Mouse (Mus musculus) liver, embryonic 13.5 days (tissue): Measurements from ENCODE around the gene Pdrg1. TPM values are rescaled to one million over a fixed set of nuclear protein-coding genes. Genes with fewer than 3 reads are reported as not detected.
A peak's percentile ranks its signal among the peaks of the same experiment; 100 is the strongest.

Source experiments
- ATAC-seq: fragments of 200-750 bp; cut with Nextera tagmentation; 2 replicates; pipeline ENCODE4 v1.8.0; 2017; ENCODE audit warnings: low read depth, mild to moderate bottlenecking, moderate number of reproducible peaks, moderate library complexity
- DNase-seq: peaks from one replicate; pipeline ENCODE4 v3.0.0; 2022
- H3K27ac ChIP-seq: fragments of 300-500 bp; sonication (generic); 2 replicates; pipeline ENCODE4 v1.5.1; 2015; ENCODE audit warnings: moderate library complexity, mild to moderate bottlenecking, inconsistent platforms
- H3K27me3 ChIP-seq: fragments of 300-500 bp; sonication (generic); 2 replicates; pipeline ENCODE4 v1.6.1; 2015; ENCODE audit warnings: mild to moderate bottlenecking, inconsistent platforms
- H3K36me3 ChIP-seq: fragments of 300-500 bp; sonication (generic); 2 replicates; pipeline ENCODE4 v1.6.1; 2015; ENCODE audit warnings: mild to moderate bottlenecking, inconsistent platforms
- H3K4me1 ChIP-seq: fragments of 300-500 bp; sonication (generic); replicated peaks from 2 replicates; pipeline ENCODE4 v1.6.1; 2015; ENCODE audit warnings: inconsistent platforms
- H3K4me2 ChIP-seq: fragments of 300-500 bp; sonication (generic); 2 replicates; pipeline ENCODE4 v1.6.1; 2015; ENCODE audit warnings: inconsistent platforms, mild to moderate bottlenecking, moderate library complexity
- H3K4me3 ChIP-seq: fragments of 300-500 bp; sonication (generic); replicated peaks from 2 replicates; pipeline ENCODE4 v1.5.1; 2015; ENCODE audit warnings: mild to moderate bottlenecking, inconsistent platforms
- H3K9ac ChIP-seq: fragments of 300-500 bp; sonication (generic); 2 replicates; pipeline ENCODE4 v1.6.1; 2015; ENCODE audit warnings: mild to moderate bottlenecking, inconsistent platforms
- H3K9me3 ChIP-seq: fragments of 300-500 bp; sonication (generic); replicated peaks from 2 replicates; pipeline ENCODE4 v1.6.1; 2016; ENCODE audit warnings: inconsistent platforms
- WGBS: fragments of 180-500 bp; shearing (Covaris S2); methylation state at CpG from one replicate; pipeline ENCODE4 v1.1.7; 2015; ENCODE audit not compliant: insufficient replicate concordance; 5-methylcytosine and 5-hydroxymethylcytosine counted together
- polyA plus RNA-seq: library from polyadenylated mRNA; unstranded; fragments of >200 nt; fragmentation: Nextera tagmentation; extraction: Ambion mirVana; gene quantifications from 2 replicates; pipeline ENCODE4 v1.2.1, GENCODE M21; 2015

The Pdrg1 gene
- polyA plus RNA-seq, 1 experiment from 2014 or later: 48.9 TPM

GRCm38 (mm10) chr2:153003681-153004338 lies 11.4 kb downstream of the Pdrg1 start:
- ATAC-seq (no peak), DNase-seq (no peak)
- 23% methylated on average over 13 of the region's 13 CpGs for WGBS
- no peak overlapping the region for H3K4me3 ChIP-seq
- H3K27me3 ChIP-seq: peaks cover 4% of the 10 kb centered on the region; the same call in 1 of the 2 replicates
- no peaks in the 10 kb centered on the region for H3K9me3 ChIP-seq
- peaks cover 16% of the 10 kb centered on the region for H3K36me3 ChIP-seq
- H3K27ac ChIP-seq: no peak overlapping the region
- H3K4me1 ChIP-seq: no peaks in the 10 kb centered on the region
- H3K9ac ChIP-seq: no peak overlapping the region
- H3K4me2 ChIP-seq: no peak overlapping the region

GRCm38 (mm10) chr2:153002492-153003248 lies 12.6 kb downstream of the Pdrg1 start:
- H3K4me3 ChIP-seq: no peak overlapping the region
- H3K4me2 ChIP-seq: no peak overlapping the region
- no peaks in the 10 kb centered on the region for H3K9me3 ChIP-seq
- H3K27me3 ChIP-seq: peaks cover 4% of the 10 kb centered on the region; the same call in 1 of the 2 replicates
- ATAC-seq (no peak), DNase-seq (no peak)
- no peaks in the 10 kb centered on the region for H3K4me1 ChIP-seq
- no peak overlapping the region for H3K27ac ChIP-seq
- no peak overlapping the region for H3K9ac ChIP-seq
- H3K36me3 ChIP-seq: peaks cover 5% of the 10 kb centered on the region
- 35% methylated on average over 15 of the region's 15 CpGs for WGBS

- Histone ChIP-seq H3K27me3 (no peaks in the 10 kb centered on the region; the same call in 1 of the 2 replicates), H3K9me3 (no peaks in the 10 kb centered on the region), H3K4me2 (no peak overlapping the region), H3K9ac (no peak overlapping the region), H3K4me1 (no peaks in the 10 kb centered on the region), H3K27ac (no peak overlapping the region), H3K36me3 (no peaks in the 10 kb centered on the region), H3K4me3 (no peak overlapping the region)
- DNase-seq (no peak), ATAC-seq (no peak)
- WGBS: 59% methylated on average over 4 of the region's 4 CpGs
Measured at GRCm38 (mm10) chr2:152997046-152997445, 18.2 kb downstream of the Pdrg1 start.

DNA sequence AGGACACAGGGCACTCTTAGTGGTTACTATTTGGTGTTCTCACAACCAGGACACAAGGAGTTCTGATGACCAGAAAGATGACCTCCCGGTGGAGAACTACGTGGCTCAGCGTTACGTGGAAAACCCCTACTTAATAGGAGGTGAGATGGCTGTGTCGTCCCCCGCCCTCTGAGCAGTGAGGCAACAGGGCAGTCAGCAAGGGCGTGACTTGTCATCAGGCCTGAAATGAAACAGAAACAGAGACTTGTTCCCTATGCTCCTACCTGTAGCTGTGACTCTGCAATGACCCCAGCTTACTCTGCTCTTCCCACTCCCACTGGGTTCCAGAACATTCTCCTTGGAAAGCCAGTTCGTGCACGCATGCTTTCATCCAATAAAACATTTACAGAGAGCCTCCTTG lies 23.7 kb downstream of the Pdrg1 start:
- Histone ChIP-seq H3K4me2 (no peak overlapping the region), H3K4me3 (no peak overlapping the region), H3K36me3 (no peaks in the 10 kb centered on the region), H3K27ac (no peak overlapping the region), H3K27me3 (no peaks in the 10 kb centered on the region), H3K9me3 (no peaks in the 10 kb centered on the region), H3K4me1 (no peaks in the 10 kb centered on the region), H3K9ac (no peak overlapping the region)
- WGBS: 69% methylated on average over 9 of the region's 9 CpGs
- ATAC-seq (no peak), DNase-seq (no peak)

DNA sequence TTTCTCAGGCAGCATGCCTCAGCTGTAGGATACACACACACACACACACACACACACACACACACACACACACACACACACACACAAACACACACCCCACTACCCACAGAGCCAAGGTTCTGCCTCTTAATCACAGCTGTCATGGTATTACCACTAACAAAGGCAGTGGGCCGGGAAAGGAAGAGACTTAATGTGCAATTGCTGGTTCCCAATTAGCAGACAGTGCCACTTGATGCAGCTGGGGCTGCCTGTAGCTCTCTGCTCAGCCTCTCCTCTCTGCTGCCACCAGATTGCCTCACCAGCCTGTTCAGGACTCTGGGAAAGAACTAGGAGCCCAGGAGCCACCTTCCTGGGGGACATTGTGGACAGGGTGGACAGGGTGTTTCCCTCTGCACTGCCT lies 29.6 kb downstream of the Pdrg1 start:
- WGBS: 18% methylated on average over 1 of the region's 1 CpGs
- DNase-seq (no peak), ATAC-seq (no peak)
- no peaks in the 10 kb centered on the region for H3K9me3 ChIP-seq
- no peaks in the 10 kb centered on the region for H3K36me3 ChIP-seq
- H3K27ac ChIP-seq: no peak overlapping the region
- no peak overlapping the region for H3K9ac ChIP-seq
- H3K27me3 ChIP-seq: no peaks in the 10 kb centered on the region
- no peaks in the 10 kb centered on the region for H3K4me1 ChIP-seq
- H3K4me2 ChIP-seq: no peak overlapping the region
- no peak overlapping the region for H3K4me3 ChIP-seq

- no peak for ATAC-seq
- WGBS: 32% methylated on average over 3 of the region's 3 CpGs
Measured at GRCm38 (mm10) chr2:152976991-152977390, 38.2 kb downstream of the Pdrg1 start.

DNA sequence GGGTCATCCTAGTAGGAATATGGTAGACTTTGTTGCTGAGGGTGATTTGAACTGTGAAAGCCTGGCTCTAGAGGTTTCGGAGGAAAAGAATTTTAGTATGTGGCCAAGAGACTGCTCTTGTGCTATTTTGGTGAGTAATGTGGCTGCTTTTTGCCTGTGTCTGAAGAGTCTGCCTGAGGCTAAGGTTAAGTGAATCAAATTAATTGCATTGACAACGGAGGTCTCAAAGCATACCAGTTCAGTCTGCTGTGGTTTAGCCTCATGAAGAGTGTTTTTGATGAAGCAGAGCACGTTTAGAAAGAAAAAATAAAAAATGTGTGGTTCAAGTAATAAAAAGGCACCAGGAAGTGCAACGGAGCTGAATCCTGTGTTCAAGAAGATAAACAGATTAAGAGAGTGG lies 49.7 kb downstream of the Pdrg1 start:
- no peak overlapping the region for H3K4me3 ChIP-seq
- no peak overlapping the region for H3K27ac ChIP-seq
- no peaks in the 10 kb centered on the region for H3K36me3 ChIP-seq
- no peaks in the 10 kb centered on the region for H3K4me1 ChIP-seq
- DNase-seq (no peak), ATAC-seq (no peak)
- peaks cover 23% of the 10 kb centered on the region for H3K27me3 ChIP-seq
- WGBS: 51% methylated on average over 4 of the region's 4 CpGs
- H3K9me3 ChIP-seq: no peaks in the 10 kb centered on the region
- H3K9ac ChIP-seq: no peak overlapping the region
- H3K4me2 ChIP-seq: no peak overlapping the region

More at GRCm38 (mm10) chr2:152976991-152977390, 38.2 kb downstream of the Pdrg1 start:
- H3K4me1 ChIP-seq: no peaks in the 10 kb centered on the region
- H3K4me2 ChIP-seq: no peak overlapping the region
- no peak for DNase-seq
- no peaks in the 10 kb centered on the region for H3K36me3 ChIP-seq
- H3K27ac ChIP-seq: no peak overlapping the region
- no peak overlapping the region for H3K4me3 ChIP-seq
- H3K9ac ChIP-seq: no peak overlapping the region
- H3K27me3 ChIP-seq: no peaks in the 10 kb centered on the region
- no peaks in the 10 kb centered on the region for H3K9me3 ChIP-seq

DNA sequence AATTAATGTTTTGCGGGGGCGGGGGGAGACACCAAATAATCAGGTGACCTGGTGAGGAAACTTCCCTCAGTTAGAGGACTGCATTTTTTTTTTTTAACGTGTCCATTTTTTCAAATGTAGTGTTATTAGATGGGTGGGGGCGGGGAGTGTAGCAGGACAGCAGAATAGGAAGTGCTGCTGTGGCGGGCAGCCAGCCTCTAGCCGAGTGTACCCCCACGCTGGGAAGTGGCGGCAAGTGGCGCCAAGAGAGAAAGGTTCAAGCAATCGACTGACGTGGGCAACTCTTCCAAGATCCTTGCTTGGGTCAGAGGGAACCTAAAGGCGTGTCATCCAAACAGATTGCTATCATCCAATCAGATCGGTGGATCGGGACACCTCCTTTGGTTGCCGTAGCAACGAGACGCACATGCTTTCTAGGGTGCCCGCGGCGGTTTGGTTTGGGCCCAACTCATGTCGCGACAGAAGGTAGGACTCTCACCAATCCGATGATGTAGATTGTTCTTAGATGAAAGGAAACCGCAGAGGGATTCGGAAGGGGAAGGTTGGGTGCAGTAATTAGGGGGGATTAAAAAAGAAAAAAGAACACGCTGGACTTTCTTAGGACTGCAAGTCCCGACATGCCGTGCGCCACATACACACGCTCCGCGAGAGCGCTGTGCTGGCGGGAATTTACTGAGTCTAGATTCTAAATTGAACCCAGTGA lies 53.0 kb downstream of the Pdrg1 start, which contains the start of gene Ttll9:
Gene Ttll9, plus strand, starts transcription at position 395 of the 703 bp plus-strand sequence.
- Histone ChIP-seq H3K36me3 (no peaks in the 10 kb centered on the region), H3K9me3 (no peaks in the 10 kb centered on the region), H3K4me2 (peak within 1 kb of the TSS; percentile 55), H3K4me1 (no peaks in the 10 kb centered on the region), H3K27me3 (peaks cover 29% of the 10 kb centered on the region), H3K9ac (no peak within 1 kb of the TSS), H3K4me3 (peak within 1 kb of the TSS; percentile 39), H3K27ac (no peak within 1 kb of the TSS)
- peak; percentile 28 for DNase-seq
- WGBS: 3% methylated on average over 34 of the region's 34 CpGs
- ATAC-seq: peak; percentile 48; the same call in 1 of the 2 replicates

Other genes starting within 250 kb of the Pdrg1 start
- 148 and 164 TPM in 2 replicates for gene Bcl2l1, start 183.7 kb downstream of the Pdrg1 start, polyA plus RNA-seq
- gene Tpx2, start 167.5 kb downstream of the Pdrg1 start, polyA plus RNA-seq: 59.8 and 79.4 TPM in 2 replicates
- gene Mylk2, start 104.1 kb downstream of the Pdrg1 start, polyA plus RNA-seq: not detected in 2 replicates
- gene Foxs1, start 82.2 kb downstream of the Pdrg1 start, polyA plus RNA-seq: 0.16 and 0.20 TPM in 2 replicates
- not detected in 2 replicates for gene Dusp15, start 63.7 kb downstream of the Pdrg1 start, polyA plus RNA-seq
- gene Ttll9, start 52.9 kb downstream of the Pdrg1 start, polyA plus RNA-seq: 0.15 and 0.35 TPM in 2 replicates
- not detected in 2 replicates for gene Xkr7, start 16.4 kb upstream of the Pdrg1 start, polyA plus RNA-seq
- 0.83 and 0.92 TPM in 2 replicates for gene Ccm2l, start 50.5 kb upstream of the Pdrg1 start, polyA plus RNA-seq
- gene Hck, start 93.0 kb upstream of the Pdrg1 start, polyA plus RNA-seq: 7.5 and 7.8 TPM in 2 replicates
- gene Tm9sf4, start 145.9 kb upstream of the Pdrg1 start, polyA plus RNA-seq: 29.3 and 35.6 TPM in 2 replicates
- 3.0 and 3.1 TPM in 2 replicates for gene Tspyl3, start 210.0 kb upstream of the Pdrg1 start, polyA plus RNA-seq
- 13.6 and 19.5 TPM in 2 replicates for gene Plagl2, start 226.0 kb upstream of the Pdrg1 start, polyA plus RNA-seq
- 3.3 and 3.5 TPM in 2 replicates for gene Pofut1, start 226.1 kb upstream of the Pdrg1 start, polyA plus RNA-seq